Mouse (Mus musculus) retina, postnatal 1 day (tissue): ENCODE measurements around the gene Stat5b.

Source experiments
- DNase-seq: peaks from one replicate; pipeline ENCODE4 v3.0.0-alpha.2; 2012

The Stat5b gene

DNA sequence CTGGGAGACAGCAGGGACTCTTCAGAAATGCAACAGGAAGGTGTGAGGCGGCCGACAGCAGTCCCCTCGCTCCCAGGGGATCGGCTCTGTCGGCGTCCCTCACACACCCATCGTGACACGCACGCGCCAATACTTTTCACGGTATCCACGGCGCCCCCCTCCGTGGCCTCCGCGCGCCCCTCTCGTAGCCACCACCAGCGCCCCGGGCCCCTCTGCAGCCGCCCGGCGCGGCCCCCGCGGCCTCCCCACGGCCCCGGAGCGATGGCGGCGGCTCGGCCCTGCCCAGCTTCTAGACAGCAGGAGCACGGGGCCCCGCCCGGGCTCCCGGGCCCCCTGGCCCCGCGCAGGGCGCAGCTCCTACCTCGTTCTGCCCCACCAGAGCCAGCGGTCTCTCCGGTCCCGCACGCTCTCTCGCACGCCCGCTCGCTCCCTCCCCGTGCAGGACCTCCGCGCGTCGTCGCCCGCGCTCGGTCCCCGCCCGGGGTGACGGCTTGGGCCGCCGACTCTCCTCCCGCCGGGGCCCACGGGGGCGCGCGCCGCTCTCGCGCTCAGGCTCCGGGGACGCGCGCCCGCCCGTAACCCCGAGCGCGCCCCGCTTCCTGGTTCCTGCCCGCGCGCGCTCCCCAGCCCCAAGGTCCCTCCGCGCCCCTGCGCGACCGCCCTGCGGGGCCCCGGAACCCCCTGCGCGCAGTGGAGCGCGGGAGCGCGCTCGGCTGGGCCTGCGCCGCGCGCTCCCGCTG, at the start of gene Stat5b:
TSS of gene Stat5b (minus strand) at position 687 of the 740 bp plus-strand sequence.
- DNase-seq, result peak; percentile 90

DNA sequence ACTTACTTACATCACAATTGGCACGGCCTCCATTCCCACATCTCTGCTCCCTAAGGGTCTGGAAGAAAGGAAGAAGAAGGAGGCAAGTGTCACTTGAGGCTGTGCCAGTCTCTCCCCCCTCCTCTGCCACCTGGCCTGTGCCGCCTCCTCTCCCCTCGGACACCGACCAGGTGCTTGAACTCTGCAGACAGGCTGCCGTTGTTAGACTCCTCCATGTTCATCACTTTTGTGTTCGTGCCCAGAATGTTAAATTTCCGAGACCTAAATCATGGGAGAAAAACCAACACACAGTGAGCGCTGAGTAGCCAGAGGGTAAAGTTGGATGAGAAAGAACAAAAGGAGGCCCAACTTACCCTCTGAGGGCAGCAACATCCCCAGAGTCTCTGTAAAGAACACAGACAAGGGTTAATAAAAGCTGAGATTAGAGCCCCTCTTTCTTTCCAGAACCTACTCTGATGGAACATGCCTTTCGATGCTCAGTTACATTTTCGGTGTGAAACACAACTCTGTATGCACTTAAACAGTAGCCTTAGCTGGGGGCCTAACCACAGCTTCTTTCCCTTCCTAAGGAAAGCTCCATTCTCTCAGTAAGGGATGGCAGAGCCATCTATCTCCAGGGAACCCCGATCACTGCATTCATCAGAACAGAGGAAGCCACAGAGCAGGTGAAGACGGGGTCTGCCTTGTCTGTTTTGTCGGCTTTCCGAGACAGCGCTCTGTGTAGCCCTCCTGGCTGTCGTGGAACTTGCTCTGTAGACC, 48.1 kb upstream of the Stat5b start:
- DNase-seq, result no peak

DNA sequence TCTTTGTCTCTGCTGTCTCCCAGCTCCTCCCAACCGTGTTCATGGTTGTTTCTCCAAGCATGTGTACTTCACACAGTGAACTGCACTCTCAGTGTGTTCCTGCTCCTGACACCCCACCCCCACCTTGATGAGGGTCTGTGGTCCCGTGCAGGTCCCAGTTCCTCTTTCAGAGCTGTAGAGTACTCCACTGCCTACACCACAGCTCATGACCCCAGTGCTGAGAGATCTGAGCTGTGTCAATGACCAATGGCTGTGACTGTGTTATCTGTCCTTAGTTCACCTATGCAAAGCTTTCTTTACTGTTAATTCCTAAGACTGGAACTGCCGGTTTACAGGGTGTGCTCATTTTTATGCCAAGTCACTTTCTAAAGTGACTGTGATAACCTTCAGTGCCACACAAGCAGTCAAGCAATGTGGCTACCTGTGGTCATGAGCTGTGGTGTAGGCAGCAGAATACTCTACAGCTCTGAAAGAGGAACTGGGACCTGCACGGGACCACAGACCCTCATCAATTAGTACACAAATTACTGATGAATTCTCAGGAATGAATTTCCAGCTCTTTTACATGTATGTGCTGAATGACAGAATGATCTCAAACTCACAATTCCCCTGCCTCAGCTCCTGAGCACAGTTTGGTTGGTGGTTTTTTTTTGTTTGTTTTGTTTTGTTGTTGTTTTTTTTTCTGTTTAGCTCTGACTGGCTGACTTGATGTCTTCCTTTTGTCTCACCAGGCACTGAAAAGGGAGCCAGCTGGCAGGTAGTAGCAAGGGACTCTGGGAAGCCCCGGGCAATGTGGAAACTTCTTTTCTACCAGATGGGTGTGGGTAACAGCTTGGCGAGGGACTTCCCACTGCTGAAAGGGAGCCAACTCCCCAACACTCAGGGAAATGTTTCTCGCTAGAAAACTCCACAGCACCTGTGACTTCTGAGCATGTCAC, 47.0 kb upstream of the Stat5b start:
- DNase-seq, result no peak

DNA sequence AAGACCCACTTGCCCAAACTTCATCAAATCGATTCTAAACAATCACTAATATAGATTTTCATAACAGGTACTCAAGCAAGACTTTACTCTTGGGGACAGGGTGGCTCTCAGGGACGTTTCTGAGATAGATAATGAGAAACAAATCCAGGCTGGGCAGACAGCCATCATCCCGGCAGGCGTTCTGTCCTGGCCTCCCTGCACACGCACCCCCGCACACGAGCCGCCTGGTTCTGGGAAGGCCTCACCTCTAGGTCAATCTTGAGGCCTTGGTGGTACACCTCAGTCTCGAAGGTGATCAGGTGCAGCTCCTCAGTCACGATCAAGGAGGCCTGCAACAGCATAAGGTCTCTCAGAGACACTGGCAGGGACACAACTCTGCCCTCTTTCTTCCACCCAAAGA, 45.6 kb upstream of the Stat5b start:
- DNase-seq, result no peak

DNA sequence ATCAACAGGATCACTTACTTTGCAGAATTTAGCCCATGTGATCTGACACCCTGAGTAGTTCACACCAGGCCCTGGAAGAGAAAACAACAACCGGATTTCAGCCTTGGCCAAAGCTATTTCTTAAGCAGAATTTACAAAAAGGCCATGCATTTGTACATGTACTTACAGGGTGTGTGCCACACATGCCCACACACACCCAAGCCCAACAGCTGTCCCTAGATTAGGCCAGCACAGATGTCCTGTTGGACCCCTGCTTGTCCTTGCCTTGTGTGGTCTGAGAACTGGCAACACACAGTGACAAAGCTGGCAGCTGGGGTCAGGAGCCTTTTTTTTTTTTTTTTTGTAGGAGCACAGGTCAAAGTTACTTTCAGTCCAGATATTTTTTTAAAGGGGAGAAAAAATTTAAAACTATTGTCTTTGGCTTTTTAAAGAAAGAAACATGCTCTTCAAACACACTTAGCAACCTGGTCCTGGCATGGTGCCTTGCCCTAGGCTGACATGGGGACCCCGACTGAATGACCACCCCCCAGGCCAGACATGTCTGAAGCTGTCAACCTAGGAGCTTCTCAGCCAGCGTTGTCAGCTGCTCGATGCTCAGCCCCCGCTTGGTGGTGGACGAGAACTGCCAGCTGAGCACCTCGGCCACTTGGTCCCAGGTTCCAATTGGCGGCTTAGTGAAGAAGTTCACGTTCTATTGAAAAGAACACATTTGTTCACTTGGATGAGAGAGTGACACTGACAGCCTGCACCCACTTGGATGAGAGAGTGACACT, 43.8 kb upstream of the Stat5b start:
- no peak for DNase-seq

DNA sequence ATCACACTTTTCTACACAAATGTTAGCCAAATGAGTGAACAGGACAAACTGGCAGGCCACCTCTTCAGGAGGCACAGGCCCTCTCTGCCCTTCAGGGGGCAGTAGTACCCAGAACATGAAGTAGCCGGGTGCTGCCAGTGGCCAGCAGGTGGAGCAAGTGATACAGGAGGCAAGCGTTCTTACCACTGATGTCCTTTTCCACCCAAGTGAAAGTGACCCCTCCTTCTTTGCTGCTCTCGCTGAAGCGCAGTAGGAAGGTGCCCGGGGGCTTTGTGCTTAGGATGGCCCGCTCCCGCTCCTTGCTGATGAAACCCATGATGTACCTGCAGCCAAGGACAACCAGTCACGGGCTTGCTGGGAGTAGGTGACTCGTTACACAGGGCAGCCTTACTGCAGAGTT, 43.0 kb upstream of the Stat5b start:
- DNase-seq, result peak; percentile 93

DNA sequence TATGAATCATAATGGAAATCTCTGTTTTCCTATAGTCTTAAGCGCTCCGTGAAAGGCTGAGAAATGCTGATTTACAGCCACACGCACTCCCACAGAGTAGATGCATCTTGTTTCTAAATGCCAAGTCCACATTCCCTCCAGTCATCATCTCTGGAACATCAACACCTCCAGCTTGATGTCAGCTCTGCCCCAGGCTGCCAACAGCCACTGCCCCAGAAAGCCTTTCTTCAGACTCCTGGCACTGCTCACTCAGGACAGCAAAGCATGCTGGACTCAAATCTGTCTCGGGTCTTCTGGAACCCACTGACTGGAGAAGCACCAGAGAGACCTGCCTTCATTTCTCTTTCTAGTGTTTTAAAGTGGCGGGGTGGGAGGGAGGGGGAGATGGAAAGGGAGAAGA, 41.9 kb upstream of the Stat5b start:
- DNase-seq, result no peak

DNA sequence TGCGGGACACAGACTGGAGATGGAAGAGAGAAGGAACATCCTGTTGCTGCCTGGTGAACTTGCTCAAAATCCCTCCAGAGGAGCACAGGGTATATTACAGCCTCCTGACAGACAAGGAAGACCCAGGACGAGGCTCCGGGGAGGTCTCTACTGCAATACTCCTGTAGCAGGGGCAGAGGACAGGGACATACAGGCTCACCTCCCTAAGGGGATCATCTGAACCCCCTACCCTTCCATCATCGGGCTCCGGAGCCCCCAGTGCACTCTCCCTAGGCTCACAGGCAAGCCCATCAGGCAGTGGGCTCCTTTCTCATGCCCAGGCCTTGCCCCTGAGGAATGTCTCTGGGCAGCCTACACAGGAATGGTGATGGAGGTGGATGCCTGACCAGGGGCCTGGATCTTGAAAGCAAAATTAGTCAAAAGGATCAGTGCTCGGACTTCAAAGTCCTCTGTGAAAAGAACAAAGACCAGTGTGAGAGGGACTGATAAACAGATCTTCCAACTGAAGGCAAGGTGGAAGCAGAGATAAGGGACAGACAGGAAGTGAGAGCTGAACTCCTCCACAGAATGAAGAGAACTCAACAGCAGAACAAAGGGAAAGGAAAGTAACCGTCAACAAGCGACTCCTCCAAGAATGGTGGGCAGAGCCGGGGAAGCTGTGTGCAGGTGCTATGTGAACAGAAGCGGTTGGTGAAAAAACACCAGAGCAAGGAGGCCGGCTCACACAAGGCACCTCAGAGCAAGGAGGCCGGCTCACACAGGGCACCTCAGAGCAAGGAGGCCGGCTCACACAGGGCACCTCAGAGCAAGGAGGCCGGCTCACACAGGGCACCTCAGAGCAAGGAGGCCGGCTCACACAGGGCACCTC, 41.0 kb upstream of the Stat5b start:
- DNase-seq, result no peak

DNA sequence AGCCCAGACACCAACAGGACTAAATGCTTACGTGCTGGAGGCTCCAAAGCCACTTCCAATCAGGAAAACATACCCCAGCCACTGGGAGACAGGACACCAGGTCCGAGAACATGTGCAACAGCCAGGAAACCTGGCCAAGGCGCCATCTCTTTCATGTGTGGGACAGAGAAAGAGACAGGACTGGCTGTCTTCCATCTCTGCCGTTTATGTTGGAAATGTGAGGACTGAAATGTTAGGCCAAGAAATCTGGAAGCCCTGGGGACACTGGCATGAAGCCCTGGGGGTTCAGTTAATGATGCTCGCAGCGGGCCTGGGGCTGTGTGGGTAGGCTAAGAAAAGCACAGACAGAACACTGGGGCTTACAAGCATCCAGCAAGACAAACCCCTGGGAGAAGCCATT, 40.0 kb upstream of the Stat5b start:
- DNase-seq, result no peak

DNA sequence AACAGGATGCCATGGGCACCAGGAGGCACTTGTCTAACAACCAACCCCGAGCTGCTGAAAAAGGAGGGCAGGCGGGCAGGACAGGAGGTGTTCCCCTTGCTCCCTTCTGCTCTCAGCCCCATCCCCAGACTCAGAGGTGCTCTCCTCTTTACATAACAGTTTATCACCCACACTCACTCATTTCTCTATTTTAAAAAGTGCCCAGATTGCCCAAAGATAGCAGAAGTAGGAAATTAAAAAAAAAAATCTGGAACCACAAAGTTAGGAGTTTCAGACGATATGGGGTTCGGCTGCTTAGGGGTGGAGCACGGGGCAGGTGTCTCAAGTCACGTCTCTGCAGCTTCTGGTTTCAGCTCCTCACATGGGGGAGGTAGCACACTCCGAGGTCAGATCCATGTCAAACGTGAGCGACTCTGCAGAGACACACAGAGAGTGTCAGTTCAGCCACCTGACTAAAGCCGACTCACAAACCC, 37.9 kb upstream of the Stat5b start:
- DNase-seq, result no peak

DNA sequence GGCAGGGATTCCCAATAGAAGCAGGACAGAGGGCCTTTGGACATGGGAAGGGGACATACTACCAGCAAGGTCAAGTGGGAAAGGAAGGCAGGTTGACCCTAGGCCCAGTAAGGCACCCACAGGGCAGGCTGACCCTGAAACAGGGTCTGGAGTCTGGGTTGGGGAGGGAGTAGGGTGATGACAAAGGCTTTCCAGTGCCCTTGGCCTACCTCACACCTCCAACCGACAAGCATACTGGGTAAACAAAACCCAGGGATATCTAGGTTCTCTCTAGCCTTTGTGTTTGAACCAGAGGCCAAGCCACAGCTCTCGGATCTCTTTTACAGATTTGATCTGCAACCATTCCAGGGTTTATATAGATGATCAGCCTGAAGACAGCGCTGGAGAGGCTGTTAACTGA, 37.2 kb upstream of the Stat5b start:
- no peak for DNase-seq

DNA sequence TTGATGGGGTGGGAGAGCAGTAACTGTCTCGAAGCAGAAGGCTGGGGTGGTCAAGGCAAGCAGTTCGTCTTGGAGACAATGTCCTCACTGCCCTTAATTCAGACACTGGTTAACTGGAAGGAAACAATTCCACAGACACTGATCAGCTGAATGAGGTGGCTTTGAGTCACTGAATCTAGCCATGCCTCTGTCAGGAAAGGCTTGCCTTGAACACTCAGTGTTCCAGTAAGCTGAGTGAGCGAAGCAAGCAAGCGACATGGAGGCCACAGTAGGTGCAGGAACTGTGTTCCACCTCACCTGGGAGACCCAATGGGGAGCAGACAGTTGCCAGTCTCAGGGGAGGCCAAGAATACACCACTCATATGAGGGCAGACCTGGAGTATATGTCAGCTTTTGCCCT, 36.7 kb upstream of the Stat5b start:
- DNase-seq, result no peak

DNA sequence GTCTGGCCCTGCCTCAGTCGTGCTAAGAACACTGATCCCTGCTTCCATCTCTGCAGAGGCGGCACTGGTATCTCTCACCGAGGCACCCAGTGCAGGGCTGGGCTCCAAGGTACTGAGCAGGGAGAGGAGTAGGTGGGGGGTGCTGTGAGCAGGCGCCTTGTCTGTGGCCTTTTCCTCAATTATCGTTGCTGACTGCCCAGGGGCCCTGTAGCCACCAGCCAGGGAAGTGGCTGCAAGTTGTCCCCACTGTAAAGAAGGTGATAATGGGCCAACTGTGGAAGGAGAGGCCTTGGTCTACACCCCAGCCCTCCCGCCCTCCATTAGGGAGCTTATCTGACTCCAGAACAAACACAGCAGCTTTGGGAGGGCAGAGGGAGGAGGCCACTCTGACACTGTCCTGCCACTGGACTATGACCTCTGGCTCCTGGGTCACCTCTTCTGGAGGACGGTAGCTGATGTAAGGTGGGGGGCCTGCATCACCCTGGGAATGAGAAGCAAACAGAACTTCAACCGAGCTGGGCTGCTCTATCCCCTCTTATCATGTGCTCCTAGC, 35.7 kb upstream of the Stat5b start:
- no peak for DNase-seq

DNA sequence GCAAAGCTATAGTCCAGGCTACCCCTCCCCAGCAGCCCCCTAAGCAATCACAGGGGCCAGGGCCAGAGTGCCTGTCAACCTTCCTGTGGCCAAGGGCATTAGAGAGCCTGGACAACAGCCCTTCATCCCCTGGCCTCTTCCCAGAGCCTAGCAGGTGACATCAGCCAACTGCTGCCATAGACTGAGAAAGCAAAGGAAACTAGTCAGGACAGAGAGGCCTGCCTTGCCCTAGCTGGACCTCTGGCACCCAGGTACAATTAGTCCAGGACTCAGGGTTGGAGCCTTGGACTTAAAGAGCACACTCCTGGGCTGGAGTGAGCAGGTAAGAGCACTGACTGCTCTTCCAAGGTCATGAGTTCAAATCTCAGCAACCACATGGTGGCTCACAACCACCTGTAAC, 34.9 kb upstream of the Stat5b start:
- no peak for DNase-seq

DNA sequence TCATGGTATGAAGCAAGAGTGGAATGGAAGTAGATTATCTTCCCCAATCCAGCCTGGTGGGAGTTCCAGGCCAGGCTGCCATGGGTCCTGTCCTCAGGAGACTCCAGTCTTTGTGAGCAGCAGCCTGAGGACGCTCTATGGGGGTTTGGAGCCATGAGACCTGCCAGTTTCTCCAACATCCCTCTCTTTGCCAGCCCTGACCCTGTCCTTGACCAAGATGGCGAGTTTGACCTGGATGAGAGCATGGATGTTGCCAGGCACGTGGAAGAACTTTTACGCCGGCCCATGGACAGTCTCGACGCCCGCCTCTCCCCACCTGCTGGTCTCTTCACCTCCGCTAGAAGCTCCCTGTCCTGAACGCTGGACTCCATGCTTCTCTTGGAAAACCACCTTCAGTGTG, 33.1 kb upstream of the Stat5b start:
- no peak for DNase-seq

DNA sequence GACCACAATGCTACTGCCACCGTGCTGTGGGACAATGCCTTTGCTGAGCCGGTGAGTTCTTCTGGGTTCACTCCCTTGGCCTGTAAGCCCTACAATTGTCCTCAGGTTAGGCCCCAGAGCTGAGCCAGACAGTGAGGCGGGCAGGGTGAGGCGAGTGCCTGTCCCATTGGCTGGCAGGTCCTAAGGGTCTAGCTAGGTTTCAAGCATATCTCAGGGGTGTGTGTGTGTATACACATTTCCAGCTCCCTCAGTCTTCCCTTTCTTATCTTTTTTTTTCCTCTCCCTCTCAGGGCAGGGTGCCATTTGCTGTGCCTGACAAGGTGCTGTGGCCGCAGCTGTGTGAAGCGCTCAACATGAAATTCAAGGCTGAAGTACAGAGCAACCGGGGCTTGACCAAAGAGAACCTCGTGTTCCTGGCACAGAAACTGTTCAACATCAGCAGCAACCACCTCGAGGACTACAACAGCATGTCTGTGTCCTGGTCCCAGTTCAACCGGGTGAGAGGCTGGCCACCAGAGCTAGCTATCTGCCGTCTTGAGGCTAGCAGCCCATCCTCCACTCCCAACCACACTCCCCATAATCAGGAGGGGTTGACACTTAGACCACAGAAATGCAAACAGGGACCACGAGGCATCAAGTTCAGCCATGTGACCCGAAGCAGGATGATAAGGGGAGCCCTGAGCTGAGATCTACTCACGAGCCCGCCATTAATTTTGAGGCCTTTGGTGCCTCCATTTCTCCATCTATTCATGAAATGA, 29.0 kb upstream of the Stat5b start:
- no peak for DNase-seq

DNA sequence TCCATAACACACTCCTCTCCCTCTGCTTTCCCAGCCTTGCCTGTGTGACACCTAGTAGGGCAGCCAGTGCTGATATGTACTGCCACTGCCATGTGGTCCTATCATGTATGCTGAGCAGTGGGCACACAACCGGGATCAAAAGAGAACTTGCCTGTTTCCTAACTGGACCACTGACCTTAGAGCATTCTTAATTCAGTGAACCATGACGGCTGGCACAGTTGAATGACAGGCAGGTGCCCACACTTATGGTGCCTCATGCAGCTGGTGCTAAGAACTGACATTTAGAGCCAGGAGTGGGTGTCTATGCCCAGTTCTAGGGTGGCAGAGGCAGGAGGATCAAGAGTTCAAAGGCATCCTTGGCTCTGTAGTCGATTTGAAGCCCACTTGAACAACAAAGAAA, 25.2 kb upstream of the Stat5b start:
- DNase-seq, result no peak

DNA sequence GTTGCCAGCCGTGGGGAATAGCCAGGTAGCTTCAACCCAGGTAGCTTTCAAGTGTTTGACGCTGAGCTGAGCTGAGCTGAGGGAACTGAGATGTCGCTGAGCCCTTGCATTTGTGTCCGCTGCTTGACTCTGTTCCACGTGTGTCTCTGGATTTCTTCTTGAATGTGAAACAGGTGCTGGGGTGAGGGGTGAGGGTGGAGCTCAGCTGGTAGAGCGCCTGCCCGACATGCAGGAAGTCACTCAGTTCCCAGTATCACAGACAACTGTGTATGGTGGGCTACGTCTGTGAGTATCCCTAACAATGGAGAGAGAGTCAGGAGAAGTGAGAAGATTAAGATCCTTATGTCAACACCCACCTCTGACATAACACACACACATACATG, 20.4 kb upstream of the Stat5b start:
- no peak for DNase-seq

DNA sequence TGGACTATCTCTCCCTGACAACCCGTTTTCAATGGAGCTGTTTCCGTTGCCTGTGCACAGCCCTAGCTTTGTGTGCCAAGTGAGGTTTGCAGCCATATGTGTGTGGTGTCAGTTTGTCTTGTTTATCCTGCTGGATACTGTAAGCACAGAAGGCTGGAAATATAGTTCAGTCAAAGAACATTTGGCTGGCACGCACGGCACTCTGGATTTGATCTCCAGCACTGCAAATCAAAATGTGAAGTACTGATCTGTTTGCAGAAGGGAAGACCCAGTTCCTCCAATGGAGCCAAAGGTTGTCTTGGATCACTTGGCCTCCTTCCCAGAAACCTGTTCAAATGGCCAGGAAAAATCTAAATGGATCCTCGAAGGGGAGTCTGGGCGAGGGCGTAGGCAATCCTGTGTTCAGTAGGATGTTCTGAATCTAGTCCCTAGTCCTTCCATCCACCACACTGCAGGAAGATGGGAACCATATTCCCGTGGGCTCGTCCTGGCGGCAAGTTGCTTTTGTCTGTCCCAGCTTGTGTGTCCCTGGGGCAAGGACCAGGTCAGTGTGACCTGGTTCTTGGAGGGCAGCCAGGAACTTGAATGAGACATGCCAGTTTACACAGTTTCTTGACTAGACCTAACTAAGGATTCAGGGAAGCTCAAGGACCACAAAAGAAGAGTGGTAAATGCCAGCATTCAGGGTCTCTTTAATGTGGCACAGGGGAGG, 19.9 kb upstream of the Stat5b start:
- no peak for DNase-seq

DNA sequence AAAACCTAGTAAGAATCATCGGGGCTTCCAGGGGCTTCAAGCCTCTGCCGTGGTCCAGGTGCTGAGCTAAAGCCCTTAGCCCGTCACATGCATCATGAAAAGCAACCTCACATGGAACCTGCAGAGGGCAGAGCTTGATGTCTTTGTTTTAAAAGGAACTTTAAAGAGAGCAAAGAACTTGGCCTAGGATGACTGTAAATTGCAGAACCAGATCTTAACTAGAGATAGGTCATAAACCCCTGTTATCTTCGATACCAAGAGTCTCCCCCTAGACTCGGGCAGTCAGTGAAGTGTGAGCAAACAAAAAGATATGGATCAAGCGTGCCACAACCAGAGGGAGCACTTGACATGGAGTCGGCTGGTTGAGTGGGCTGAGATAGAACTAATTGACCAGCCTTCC, 15.1 kb upstream of the Stat5b start:
- no peak for DNase-seq
